Mouse (Mus musculus) right cerebral cortex, postnatal 36 days (tissue): ENCODE data around the gene Olfml2b.

Source experiments
- DNase-seq, 2 experiments: peaks; one replicate each; pipeline ENCODE4 v3.0.0; 2022; ENCODE audit warnings: low spot score in 2 of 2, mixed read lengths in 1 of 2

Olfml2b gene

DNA sequence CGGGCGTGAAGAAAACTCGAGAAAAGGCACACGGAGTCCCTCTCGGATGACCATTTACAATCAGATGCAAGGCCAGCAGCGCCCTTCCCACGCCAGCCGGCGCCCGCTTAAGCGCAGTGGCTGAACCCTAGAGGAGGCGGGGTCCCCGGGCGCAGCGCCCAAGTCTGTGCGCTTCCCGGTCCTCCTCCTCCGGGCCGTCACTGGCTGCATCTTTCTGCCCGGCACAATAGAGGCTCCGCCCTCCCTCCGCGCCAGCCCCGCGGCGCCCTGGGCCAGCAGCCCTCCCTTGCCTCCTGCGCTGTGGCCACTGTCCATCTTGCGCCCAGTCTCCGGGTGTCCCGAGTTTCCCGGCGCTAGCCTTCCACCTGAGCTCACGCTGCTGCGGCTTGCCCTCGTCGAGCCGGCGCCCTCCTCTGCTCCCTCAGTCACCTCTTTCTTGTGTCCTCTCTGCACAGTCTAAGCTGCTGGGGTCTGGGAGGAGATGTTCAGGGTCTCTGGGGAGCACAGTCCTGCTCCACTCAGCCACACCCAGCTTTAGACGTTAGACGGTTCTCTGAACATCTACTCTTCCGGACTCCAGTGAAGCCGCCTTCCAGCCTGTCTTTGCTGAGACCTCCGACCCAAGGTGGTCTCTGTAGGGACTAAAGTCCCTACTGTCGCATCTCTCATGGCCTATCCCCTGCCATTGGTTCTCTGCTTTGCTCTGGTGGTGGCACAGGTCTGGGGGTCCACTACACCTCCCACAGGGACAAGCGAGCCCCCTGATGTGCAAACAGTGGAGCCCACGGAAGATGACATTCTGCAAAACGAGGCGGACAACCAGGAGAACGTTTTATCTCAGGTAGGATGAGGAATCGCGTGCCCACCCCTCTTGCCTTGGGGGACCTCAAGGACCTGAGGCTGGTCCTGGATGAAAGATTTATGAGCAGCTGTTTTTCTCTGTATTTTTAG, at the start of gene Olfml2b:
Gene Olfml2b, plus strand, starts transcription at position 278 of the 951 bp plus-strand sequence.
- DNase-seq, result peak; percentile 66 to 76

DNA sequence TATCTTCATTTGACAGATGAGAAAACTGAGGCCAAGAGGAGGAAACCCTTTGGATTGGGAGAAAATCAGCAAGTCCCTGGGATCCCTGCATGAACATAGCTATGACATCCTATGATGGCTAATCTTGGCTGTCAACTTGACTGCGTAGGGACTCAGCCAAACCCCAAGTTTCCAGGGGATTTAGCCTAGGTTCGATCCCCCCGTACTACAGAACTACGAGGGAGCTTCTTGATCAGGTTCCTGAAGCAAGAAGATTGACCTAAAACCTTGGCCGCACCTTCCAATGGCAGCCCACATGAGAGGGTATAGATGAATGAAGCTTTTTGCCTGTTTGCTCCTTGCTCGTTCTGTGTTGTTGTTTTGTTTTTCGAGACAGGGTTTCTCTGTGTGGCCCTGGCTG, 49.8 kb upstream of the Olfml2b start:
- DNase-seq, result no peak

DNA sequence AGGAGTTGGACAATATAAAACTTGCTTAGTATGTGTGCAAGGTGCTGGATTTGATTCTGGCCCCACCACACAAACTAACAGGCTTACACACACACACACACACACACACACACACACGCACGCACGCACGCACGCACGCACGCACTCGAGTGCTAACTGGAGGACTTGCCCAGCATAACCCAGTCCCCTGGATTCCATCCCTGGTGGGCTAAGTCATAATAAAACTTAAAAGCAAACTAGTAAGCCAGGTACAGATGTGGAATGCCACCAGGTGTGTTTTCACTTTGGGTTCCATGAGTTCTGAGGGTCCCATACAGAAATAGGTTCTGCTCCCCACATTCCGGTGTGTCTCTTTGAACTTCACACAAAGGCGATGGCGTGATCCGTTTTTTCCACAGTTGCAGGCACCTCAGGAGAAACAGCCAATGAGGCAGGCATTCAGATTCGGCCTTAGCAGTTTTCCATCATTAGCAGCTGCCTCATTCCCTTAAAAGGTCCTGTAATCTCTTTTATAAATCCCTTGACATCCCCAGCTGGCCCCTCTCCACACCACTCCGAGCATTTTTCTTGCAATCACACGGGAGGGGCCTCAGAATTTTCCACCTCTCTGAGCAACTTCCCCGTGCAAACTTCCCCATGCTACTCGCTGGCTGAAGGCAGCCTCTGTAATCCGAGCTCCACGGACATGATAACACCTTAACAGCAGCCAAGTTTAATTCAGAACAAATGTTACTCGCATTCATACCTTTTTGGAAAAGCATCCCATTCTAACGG, 38.9 kb upstream of the Olfml2b start:
- DNase-seq, result no peak

DNA sequence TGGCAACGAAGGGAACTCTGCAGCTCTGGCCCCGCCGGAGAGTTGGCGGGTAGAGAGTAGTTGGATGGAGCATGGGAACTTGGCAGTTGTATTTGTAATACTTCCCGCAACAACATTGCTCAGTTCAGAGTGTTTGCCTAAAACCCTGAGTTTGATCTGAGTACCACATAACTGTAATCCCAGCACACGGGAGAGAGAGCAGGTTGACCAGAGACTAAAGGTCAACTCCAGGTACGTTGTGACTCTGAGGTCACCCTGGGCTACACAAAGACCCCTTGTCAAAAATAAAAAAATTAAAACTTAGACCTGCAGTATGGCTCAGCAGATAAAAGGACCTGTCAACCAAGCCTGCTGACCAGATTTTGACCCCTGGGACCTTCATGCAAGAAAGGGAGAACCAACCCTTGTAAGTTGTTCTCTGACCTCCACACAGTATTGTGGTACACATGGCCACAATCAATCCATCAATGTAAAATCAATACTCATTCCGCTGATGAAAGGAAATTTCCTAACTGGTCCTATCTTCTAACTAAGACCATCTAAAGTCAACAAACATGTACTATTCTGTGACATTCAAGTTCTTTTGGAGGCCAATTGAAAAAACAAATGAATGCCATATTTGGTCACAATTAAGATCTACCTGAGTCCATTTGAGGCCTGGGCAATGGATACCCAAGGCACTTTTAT, 37.0 kb upstream of the Olfml2b start:
- DNase-seq, result no peak

DNA sequence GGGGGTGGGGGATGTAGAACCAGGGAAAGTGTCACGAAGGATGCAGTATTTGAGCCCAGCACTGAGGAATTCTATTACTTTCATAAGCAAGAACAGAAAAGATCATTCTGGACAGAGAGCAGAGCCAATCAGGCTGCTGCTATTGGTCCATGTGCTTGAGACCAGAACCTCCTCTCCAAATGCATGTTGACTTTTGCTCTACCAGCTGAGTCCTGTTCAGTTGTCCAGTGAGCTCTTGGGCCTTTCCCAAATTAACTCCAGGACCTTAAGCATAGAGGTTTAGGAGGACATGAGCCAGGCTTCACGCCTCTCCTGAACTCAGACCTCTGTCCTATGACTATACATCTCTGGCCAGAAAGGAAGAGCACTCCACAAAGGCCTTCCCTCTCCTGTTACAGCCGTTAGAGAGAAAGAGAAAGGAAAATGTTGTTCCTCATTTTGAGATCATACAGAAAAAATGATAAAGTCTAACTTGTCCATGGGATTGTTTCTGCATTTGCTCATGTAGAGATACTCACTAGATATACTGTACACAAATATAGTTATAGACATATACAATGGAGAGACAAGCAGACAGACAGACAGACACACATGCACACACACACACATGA, 35.8 kb upstream of the Olfml2b start:
- no peak for DNase-seq

DNA sequence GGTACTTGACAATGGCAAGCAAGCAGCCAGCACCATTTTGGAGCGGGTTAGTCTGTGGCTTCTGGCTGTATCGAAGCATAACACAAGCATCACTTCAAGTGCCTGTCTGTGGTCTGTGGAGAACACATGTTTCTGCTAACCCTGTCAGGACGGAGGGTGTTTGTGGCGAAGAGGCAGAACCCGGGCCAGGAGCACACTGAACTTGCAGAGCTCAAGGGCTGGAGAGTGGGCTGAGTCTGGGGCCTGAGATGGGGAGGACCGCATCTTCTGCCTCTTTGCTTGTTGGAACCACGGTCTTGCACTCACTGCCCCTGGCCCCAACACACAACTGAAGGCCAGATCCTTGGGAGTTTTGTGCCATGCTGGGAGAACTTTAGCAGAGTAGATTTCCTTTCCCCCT, 34.5 kb upstream of the Olfml2b start:
- no peak for DNase-seq

DNA sequence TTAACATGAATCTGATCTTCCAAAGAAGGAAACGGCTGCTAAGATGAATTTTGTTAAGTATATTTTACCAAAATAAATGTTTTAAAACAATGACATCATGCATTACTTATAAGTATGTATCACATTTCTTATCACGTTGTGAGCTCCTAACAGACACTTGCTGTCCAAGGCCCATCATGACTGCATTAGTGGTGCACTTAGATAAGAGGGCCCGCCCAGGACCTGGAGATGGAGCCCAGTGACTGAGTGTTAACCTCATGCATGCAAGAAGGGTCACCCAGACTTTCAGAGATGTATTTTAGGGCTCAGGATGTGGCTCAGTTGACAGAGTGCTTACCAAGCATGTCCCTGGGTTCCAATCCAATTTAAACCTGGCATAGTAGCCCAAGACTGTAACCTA, 34.0 kb upstream of the Olfml2b start:
- no peak for DNase-seq

DNA sequence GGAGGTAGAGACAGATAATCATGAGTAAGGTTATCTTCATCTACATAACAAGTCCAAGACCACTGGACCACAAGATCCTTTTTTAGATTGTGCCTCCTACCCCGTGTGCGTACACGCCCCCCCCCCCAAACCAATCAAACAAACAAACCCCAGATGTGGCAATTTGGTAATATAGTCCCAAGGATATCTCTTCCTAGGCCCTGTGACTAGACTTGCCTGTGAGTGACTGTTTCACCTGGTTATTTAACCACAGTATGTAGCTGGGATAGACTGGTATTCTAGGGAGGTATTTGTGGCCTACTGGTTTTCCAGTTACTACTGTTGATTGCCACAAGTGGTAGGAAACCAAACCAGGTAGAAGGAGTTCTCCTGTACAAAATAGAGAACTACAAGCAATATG, 33.6 kb upstream of the Olfml2b start:
- DNase-seq, result no peak

DNA sequence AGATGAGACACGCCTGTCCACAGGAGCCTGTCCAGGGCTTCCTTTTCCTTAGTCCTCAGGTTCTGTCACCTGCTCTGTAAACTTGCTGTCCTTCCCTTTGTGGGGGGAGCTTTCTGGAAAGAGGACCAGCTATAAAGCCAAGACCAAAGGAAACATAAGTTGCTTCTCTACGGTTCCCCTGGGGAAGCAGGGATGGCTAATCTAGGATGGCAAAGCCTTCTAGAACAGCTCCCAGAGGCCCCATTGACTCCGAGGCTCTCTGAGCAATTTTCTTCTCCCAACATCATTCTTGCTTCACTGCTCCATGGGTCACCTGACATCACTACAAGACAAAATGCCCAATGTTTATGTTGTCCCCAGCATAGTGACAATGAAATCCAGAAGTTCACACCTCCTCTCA, 32.7 kb upstream of the Olfml2b start:
- no peak for DNase-seq

DNA sequence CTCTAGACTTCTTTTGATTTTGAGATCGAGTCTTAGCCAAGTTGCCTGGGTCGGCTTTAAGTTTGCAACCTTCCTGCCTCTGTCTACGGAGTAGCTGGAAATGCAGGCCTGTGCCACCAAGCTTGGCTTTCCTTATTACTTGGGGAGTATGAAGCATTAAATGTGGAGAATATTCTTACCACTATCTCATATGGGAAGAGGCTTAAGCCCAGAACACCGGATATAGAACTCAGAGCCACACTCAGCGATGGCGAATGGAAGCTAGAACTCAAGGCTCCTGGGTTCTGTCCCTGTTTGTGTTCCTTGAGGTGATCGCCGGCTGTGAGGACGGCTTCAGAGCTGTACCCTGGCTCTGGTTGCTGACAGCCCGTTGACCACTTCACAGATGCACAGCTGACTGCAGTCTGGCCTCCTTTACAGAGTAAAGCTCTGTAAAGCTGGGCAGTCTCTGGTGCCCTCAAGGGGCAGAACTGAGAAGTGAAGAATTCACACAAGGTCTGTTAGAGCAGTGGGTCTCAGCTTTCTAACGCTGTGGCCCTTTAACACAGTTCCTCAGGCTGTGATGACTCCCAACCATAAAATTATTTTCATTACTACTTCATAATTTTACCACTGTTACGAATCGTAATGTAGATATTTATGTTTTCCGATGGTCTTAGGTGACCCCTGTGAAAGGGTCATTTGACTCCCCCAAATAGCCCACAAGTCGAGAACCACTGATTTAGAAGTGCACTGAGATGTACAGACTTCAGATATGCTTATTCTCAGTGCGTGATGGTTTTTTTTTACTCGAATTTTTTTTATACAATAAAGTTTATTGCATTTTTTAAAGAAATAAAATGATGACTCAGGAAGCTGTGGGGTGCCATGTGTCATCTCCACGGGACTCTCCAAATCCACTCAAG, 31.1 kb upstream of the Olfml2b start:
- DNase-seq, result peak; percentile 40 to 44

DNA sequence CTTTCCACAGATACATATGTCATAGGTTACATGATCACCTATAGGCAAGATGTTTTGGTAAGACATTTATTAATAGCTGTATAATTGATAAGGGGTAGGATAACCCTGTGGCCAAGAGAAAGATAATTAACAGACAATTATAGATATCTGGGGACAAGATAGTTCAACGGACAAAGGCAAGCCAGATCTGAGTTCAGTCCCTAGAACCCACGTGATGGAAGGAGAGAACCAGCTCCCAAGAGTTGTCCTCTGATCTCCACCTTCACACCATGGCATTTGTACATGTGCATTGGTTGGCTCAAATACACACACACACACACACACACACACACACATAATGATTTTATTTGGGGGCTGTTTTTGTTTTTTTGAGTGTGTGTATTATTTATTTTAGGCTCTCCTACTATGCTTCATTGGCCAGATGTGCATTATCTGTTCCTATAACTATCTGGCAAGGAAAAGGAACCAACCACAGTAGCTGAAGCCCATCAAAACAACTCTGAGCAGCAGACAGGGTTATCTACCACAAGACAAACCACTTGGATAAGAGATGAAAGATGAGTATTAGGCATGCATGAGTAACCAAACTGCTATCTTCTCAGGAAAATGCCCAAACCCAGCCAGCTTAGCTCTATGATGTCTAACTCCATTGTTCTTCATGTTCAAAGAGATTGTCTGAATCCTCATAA, 24.5 kb upstream of the Olfml2b start:
- no peak for DNase-seq

DNA sequence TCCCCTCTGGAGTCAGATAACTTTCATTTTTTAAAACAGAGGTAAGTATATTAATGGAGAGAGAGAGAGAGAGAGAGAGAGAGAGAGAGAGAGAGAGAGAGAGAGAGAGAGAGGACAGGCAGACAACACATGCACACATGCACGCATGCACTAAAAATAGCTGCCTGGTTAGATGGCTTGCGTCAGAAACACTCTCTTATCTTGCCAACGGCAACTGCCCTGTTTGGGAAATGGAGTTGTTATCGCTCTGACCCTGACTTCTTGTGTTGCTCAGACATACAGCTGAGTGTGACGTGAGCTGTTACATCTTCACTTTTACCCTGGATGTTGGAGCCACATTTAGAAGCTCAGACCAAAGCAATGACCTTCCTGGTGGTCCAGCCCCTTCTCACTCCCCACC, 21.4 kb upstream of the Olfml2b start:
- no peak for DNase-seq

DNA sequence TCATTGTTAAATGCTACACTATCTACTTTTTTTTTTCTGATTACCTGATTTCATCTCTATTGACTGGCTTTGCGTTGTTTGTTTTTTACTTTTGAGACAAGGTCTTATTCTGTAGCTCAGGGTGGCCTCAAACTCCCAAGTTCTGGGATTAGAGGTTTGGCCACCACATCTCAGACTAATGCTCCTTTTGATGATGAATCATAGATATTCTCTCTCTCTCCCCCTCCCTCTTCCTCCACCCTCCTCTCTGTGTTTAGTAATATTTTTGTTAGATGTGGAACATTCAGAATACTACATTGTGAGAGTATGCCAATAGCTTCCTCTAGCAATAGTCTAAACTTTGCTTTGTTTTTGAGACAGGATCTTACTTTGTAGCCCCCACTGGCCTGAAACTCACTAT, 20.9 kb upstream of the Olfml2b start:
- no peak for DNase-seq

DNA sequence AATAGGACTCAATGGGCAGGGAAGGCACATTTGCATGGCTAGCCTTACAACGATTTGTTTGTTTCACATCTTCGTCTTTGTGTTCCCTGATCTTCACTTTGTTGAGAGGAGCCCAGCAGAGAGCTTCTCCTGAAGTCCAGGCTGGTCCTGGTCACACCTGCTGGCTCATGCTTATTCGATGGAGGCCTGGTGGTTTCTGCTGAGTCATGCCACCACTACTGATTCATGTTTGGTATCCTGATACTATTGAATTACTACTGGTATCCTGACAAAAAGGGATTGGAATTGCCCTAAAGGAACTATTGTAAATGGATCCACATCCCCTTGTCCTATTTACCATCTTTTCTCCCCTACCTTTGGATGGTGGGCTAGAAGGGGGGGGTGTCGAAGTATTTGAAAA, 13.8 kb upstream of the Olfml2b start:
- no peak for DNase-seq

DNA sequence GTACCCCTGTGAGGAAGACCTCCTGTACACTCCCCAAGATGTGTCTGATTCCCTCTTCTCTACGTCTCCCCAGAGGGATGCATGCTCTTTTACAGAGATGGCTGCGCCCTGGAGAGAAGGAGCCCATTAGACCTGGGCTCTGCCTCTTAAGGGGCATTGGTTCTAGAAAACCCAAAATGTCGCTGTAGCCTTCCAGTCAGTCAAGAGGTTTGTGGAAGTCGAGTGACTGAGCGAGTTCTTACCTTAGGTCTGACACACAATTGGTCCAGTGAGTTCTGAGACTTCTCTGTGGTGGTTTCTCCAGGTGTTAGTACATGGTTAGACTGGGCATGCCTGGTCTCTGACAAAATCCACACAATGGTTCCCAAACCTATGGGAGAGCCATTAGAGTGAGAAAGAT, 12.8 kb upstream of the Olfml2b start:
- no peak for DNase-seq

DNA sequence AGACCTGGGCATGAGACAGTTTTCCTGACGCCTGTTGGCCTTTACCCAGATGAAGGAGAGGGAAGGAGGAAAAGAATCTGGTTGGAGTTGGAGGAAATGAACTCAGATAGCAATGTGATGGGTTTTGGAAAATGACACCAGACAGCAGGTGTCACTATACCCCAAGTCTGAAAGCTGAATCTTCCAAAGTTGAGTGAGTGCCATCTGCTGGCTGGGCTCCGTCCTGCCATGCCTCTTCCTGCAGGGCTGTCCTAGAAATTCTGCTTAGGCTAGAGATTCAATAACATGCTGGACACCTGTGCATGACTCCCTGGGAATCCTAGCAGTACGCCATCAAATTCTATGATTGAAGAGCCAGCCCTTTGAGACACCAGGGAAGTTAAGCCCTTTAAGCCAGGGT, 11.9 kb upstream of the Olfml2b start:
- peak; percentile 71 to 72 for DNase-seq

DNA sequence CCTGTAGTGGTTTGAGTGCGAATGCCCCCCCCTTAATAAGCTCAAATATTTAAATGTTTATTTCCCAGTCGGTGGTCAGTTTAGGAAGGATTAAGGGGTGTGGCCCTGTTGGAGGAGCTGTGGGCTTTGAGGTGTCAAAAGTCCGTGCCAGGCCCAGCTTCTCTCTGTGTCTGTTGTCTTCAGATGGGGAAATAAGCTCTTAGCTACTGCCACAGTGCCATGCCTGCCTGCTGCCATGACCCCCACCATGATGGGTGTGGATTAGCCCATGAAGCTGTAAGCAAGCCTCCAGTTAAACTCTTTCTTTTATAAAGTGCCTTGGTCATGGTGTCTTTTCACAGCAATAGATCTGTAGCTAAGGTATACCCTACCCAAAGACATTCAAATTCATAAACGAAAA, 11.5 kb upstream of the Olfml2b start:
- no peak for DNase-seq

DNA sequence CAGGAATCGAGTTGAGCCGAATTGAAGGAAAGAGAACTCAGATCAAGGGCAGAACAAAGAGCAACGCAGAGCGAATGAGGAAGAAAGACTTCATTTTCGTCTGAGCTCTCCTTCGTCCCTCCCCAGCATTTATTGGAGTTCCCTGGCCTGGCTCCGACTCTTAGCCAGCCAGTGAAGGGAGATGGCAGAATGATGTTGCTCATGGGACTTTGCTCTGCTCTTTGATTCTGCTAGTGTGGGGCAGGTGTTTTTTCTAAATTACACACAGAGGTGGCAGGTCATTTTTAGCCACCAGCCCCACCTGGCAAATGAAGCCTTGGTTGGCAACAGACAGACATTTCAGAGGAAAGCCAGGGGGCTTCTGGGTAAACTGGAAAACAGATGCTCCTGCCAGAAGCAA, 5.4 kb upstream of the Olfml2b start:
- DNase-seq, result no peak

DNA sequence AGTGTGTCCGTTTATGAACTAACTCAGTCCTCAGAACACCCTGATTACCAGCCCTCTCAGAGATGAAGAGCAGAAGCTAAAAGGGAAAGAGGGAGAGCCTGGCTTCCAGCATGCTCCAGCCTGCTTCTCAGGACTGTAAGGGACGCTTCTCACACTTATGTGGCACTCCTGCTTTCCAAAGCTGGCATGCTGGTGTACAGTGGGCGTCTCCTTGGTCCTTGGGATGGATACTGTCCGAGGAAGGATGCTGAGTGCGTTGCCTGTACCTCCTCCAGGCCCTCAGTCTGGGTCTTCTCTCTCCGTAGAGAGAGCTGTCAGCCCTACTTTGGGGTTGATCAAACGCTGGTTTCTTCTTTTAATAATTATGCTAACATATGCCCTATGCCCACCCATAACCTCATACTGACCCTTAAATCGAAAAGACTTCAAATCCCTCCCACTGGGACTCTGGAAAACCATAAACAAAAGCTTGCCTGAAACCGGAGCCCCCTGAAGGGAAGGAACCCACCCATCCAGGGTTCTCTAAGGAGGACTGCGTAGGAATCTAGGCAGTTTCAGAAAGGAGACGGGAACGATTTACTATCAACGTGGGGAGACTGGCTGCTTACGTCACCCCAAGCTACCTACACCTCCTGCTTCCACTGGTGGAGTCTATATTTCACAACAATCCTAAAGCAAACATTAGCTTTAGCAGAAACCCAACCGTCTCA, 1.7 kb downstream of the Olfml2b start:
- no peak for DNase-seq
